Mouse (Mus musculus) thymus, adult 2 months (tissue): Measurements from ENCODE around the gene Pif1.

ENCODE experiments used
- CTCF ChIP-seq: fragments of 200-500 bp; IDR thresholded peaks from 2 replicates; pipeline ENCODE4 v1.5.1; 2012; ENCODE audit warnings: mild to moderate bottlenecking, control low read depth, low read length, moderate library complexity, borderline replicate concordance; ENCODE audit not compliant: control insufficient read depth, poor library complexity, insufficient read depth; ENCODE audit errors: extremely low read depth
- POLR2A ChIP-seq: fragments of 200-500 bp; IDR thresholded peaks from 2 replicates; pipeline ENCODE4 v1.6.1; 2012; ENCODE audit warnings: mild to moderate bottlenecking, low read length, control low read depth, moderate library complexity; ENCODE audit not compliant: control insufficient read depth, poor library complexity, insufficient read depth; ENCODE audit errors: extremely low read depth

DNA sequence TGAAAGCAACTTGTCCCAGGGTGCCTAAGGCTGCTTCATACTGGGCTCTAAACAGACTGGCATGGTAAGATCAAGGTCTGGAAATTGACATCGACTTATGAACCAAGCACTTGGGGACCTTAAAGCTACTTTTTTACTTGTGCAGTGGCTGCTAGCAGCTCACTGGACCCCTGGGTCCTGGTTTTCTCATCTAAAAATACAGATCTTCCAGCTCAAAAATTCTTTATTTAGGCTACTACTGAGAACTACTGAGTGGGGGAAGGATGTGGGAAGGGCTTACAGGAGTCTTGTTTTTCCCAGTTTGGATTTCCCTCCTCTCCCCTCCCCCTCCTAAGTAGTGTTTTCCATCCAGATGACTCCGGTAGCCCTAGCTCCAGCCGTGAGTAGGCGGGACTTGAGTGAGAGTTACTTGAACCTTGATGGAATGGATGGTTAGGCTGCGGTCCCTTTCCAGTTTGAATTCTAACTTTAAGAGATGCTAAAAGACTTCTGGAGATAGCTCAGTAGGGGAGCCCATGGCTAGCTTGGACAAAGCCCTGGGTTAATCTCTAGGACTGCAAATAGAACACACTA lies 54.0 kb downstream of the Pif1 start:
- TF ChIP-seq POLR2A = no peak
- no peak for TF ChIP-seq CTCF
